Mouse (Mus musculus) olfactory bulb, adult 2 months (tissue): ENCODE measurements at regions not wholly inside any gene's neighbourhood (a gene's known extent, or its start where the extent isn't known, plus 50 kb on each side); places are given as distances from the start of the nearest gene placed in this dataset.

ENCODE experiments used
- H3K27ac ChIP-seq: fragments of 200-500 bp; 2 replicates; pipeline ENCODE4 v1.5.1; 2012; ENCODE audit warnings: low read depth, low read length; ENCODE audit not compliant: insufficient read depth
- H3K4me1 ChIP-seq: fragments of 200-500 bp; 2 replicates; pipeline ENCODE4 v1.6.1; 2012; ENCODE audit warnings: low read length; ENCODE audit not compliant: control insufficient read depth, insufficient read depth
- H3K4me3 ChIP-seq: fragments of 200-500 bp; 2 replicates; pipeline ENCODE4 v1.5.1; 2012; ENCODE audit warnings: mild to moderate bottlenecking, low read depth, low read length, moderate library complexity; ENCODE audit not compliant: insufficient read depth
- CTCF ChIP-seq: fragments of 200-500 bp; IDR thresholded peaks from 2 replicates; pipeline ENCODE4 v1.5.1; 2012; ENCODE audit warnings: low read depth, mild to moderate bottlenecking, low read length, moderate library complexity; ENCODE audit not compliant: insufficient read depth
- POLR2A ChIP-seq: fragments of 200-500 bp; IDR thresholded peaks from 2 replicates; pipeline ENCODE4 v1.6.1; 2012; ENCODE audit warnings: mild to moderate bottlenecking, low read depth, low read length, moderate library complexity; ENCODE audit not compliant: insufficient read depth
- WGBS: fragments of 180-500 bp; shearing (Covaris S2); methylation state at CpG from one replicate; pipeline ENCODE4 v1.1.7; 2018; 5-methylcytosine and 5-hydroxymethylcytosine counted together

DNA sequence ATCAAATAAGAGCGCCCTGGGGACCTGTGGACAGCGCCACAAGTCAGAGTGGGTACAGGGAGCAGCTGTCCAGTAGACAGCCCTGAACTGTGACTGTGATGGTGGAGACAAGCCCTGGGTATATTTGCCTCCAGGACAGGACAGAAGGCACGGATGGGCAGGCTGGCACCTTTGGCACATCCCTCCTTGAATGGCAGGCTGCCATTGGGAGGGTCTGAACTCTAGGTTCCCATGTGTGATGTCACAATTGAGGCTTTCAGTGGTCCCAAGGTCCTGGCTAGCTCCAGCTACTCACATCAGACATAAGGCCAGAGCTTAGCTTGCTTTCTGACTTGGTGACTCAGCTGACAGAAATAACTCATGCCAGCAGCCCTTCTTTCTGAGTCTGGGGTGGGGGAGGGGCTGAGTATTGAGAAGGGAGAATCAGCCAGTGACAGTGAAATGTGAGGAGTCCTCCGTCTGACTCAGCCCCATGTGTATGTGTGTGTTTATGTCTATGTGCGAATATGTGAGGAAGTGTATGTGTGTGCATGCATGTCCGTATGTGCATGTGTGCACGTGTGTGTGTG lies 91.2 kb upstream of the Tpm1 start:
- TF ChIP-seq CTCF: no peak
- no peak for TF ChIP-seq POLR2A
- 76% methylated on average over 7 of the region's 7 CpGs for WGBS
- Histone ChIP-seq H3K27ac (peak overlapping the region; percentile 15; the same call in 1 of the 2 replicates), H3K4me3 (no peak overlapping the region), H3K4me1 (peaks cover 12% of the 10 kb centered on the region)

DNA sequence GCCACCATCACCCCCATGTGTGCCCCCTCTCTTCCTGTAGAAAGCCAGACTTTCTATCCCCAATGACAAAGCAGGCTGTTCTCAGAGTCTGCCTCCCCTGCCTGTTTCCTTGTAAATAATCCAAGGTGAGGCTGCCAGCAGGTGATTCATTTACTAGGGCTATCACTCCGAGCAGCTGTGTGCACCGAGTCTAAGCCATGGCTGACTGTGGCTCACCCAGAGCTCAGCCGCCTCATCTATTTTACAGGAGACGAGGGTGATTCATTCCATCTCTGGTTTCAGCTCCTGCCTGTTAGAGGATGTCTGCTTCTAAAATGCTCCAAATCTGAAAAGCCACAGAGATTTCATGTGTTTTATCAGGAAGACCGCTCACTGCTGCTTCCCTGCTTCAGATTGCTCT lies 88.5 kb upstream of the Tpm1 start:
- Histone ChIP-seq H3K27ac (no peak overlapping the region), H3K4me3 (no peak overlapping the region), H3K4me1 (peaks cover 12% of the 10 kb centered on the region)
- WGBS: 45% methylated on average over 5 of the region's 5 CpGs
- TF ChIP-seq POLR2A (no peak), CTCF (no peak)

DNA sequence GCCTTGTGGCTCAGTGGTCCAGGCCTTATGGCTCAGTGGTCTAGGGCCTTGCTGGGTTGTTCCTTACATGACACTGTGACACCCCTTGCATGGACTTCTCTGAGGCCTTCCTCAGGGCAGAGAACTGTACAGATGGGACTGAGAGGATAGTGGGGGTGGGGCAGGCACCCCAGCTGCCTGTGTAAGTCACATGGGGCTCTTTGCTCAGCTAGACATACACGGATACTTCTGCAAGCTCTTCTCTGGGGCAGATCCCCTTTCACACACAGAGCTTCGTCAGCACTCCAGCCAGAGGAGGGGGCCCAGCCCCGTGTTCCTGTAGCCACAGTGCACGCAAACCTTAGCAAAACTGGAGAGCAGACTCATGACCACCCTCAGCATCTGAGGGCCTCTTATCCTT lies 87.9 kb upstream of the Tpm1 start:
- Histone ChIP-seq H3K27ac (no peak overlapping the region), H3K4me1 (peaks cover 12% of the 10 kb centered on the region), H3K4me3 (no peak overlapping the region)
- TF ChIP-seq POLR2A: no peak
- no peak for TF ChIP-seq CTCF
- WGBS: 58% methylated on average over 4 of the region's 4 CpGs

DNA sequence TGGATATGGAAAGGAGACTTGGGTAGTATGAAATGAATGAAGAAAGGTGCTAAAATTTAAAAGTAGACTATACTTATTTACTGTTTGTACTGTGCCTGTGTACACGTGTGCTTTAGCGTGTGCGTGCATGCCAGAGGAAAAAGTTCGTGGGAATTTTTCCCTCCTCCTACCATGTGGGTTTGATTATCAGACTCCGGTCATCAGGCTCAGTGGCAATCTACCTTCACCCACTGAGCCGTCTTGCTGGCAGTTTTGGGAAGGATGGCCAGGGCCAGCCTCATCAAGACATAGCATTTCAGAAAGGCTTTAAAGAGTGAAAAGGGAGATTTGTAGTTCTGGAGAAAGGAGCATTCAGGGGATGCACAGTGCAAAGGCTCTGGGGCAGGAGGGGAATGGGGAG lies 87.0 kb upstream of the Tpm1 start:
- no peak overlapping the region for H3K4me3 ChIP-seq
- peaks cover 14% of the 10 kb centered on the region for H3K4me1 ChIP-seq
- TF ChIP-seq POLR2A: no peak
- no peak for TF ChIP-seq CTCF
- 93% methylated on average over 6 of the region's 6 CpGs for WGBS
- H3K27ac ChIP-seq: no peak overlapping the region

- no peak overlapping the region for H3K27ac ChIP-seq
- H3K4me1 ChIP-seq: peaks cover 10% of the 10 kb centered on the region
- H3K4me3 ChIP-seq: no peak overlapping the region
- 75% methylated on average over 6 of the region's 6 CpGs for WGBS
- TF ChIP-seq POLR2A: no peak
- TF ChIP-seq CTCF: no peak
Measured at GRCm38 (mm10) chr9:67134378-67134777, 85.2 kb upstream of the Tpm1 start.

- no peak for TF ChIP-seq CTCF
- no peak for TF ChIP-seq POLR2A
- Histone ChIP-seq H3K4me1 (peaks cover 10% of the 10 kb centered on the region), H3K27ac (no peak overlapping the region), H3K4me3 (no peak overlapping the region)
- 75% methylated on average over 5 of the region's 5 CpGs for WGBS
Measured at GRCm38 (mm10) chr9:67132370-67132769, 83.2 kb upstream of the Tpm1 start.

GRCm38 (mm10) chr9:67130730-67131440 lies 81.7 kb upstream of the Tpm1 start:
- H3K27ac ChIP-seq: no peak overlapping the region
- no peak for TF ChIP-seq POLR2A
- no peak for TF ChIP-seq CTCF

DNA sequence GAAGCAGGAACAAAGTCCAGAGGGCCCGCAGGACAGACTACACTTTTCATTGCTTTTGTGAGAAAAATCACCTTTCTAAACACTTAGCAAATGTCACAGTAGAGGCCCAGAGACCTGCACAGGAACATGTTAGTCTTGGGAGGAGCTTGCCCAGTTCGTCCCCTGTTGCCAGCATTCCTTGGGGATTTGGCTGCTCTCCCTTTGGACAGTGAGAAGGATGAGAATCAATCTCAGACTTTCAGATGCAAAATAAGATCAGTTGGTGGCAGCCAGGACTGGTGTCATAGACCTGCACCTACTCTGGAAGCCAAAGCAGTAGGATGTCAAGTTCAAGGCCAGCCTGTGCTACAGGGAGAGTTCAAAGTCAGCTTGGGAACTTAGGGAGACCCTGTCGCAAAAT lies 80.7 kb upstream of the Tpm1 start:
- Histone ChIP-seq H3K27ac (no peak overlapping the region), H3K4me3 (no peak overlapping the region), H3K4me1 (peaks cover 5% of the 10 kb centered on the region; the same call in 1 of the 2 replicates)
- TF ChIP-seq POLR2A (no peak), CTCF (no peak)
- 84% methylated on average over 3 of the region's 3 CpGs for WGBS

More at GRCm38 (mm10) chr9:67130730-67131440, 81.7 kb upstream of the Tpm1 start:
- Histone ChIP-seq H3K4me1 (peaks cover 5% of the 10 kb centered on the region; the same call in 1 of the 2 replicates), H3K4me3 (no peak overlapping the region)
- whole genome bisulfite sequencing: 77% methylated on average over 8 of the region's 8 CpGs

- 93% methylated on average over 3 of the region's 3 CpGs for WGBS
- Histone ChIP-seq H3K4me3 (no peak overlapping the region), H3K4me1 (peaks cover 5% of the 10 kb centered on the region; the same call in 1 of the 2 replicates), H3K27ac (no peak overlapping the region)
- TF ChIP-seq CTCF: no peak
- no peak for TF ChIP-seq POLR2A
Measured at GRCm38 (mm10) chr9:67129095-67129494, 79.9 kb upstream of the Tpm1 start.

GRCm38 (mm10) chr9:67121691-67122090 lies 72.5 kb upstream of the Tpm1 start:
- H3K4me3 ChIP-seq: no peak overlapping the region
- no peak overlapping the region for H3K27ac ChIP-seq
- TF ChIP-seq CTCF (no peak), POLR2A (no peak)
- no peaks in the 10 kb centered on the region for H3K4me1 ChIP-seq
- WGBS: 90% methylated on average over 7 of the region's 7 CpGs
